27 mouse cellular contexts compared by ENCODE assay signal in genomic region chr10:93129904-93130455, GRCm38 (mm10). TPM values are rescaled to one million over a fixed set of nuclear protein-coding genes. Genes with fewer than 3 reads are reported as not detected.
DNase-seq lines count a peak whose midpoint lies in the region; ATAC-seq and TF ChIP-seq lines count a peak whose summit lies in the region.
"Had no signal": no experiment of that assay in that cellular context is flagged by ENCODE, and none has a peak within 500 bp of the region (broad histone marks: within the 10 kb centered on the region; RNA-seq: fewer than 3 reads in every experiment).

No protein-coding gene starts in this region.

- no peak for TF ChIP-seq CTCF in layer of hippocampus, adult 2 months (conservative IDR thresholded peaks at IDR 0.05)
- no peak for TF ChIP-seq CTCF in olfactory bulb, adult 2 months (IDR thresholded peaks at IDR 0.05; ENCODE audit: insufficient read depth, low read depth, low read length)

- H3K27me3 ChIP-seq in forebrain, embryonic 13.5 days: peaks cover 3% of the 10 kb centered on the region; the same call in 1 of the 2 replicates
- H3K27me3 ChIP-seq: heart, embryonic 12.5 days; hindbrain, embryonic 13.5 days; limb, embryonic 15.5 days; liver, embryonic 13.5 days had no signal

- no peak for TF ChIP-seq POLR2A in olfactory bulb, adult 2 months (IDR thresholded peaks at IDR 0.05; ENCODE audit: insufficient read depth, low read depth, low read length)

- 28% methylated on average over 9 of the region's 9 CpGs for WGBS in forebrain, embryonic 13.5 days
- WGBS in olfactory bulb, adult 2 months: 31% methylated on average over 9 of the region's 9 CpGs

- H3K4me1 ChIP-seq in forebrain, embryonic 13.5 days: peaks cover 12% of the 10 kb centered on the region
- peaks cover 8% of the 10 kb centered on the region for H3K4me1 ChIP-seq in olfactory bulb, adult 2 months (ENCODE audit: control insufficient read depth, insufficient read depth, low read length)
- H3K4me1 ChIP-seq: heart, embryonic 12.5 days; hindbrain, embryonic 13.5 days; limb, embryonic 10.5 days; limb, embryonic 15.5 days had no signal

- DNase-seq in layer of hippocampus, adult 2 months (ENCODE audit: low spot score in 2 of 2): no peak
- no peak for DNase-seq in layer of hippocampus, adult 18-20 months (ENCODE audit: low spot score in 2 of 2)
- peak; percentile 68 for DNase-seq in brain, embryonic 18.5 days (ENCODE audit: low read depth, low spot score)
- DNase-seq in heart, adult 8-10 months (ENCODE audit: low spot score): no peak
- DNase-seq: adrenal gland, adult 8-10 months; cerebellum, adult 11 months; cerebellum, adult 9-10 months; cerebellum, postnatal 36 days; gastrocnemius, postnatal 25 days; heart, postnatal 4 days; kidney, adult 9 months; kidney, postnatal 14 days; liver, embryonic 13.5 days; lung, adult 18-20 months; thymus, postnatal 14 days had no signal

- H3K36me3 ChIP-seq in forebrain, embryonic 13.5 days (ENCODE audit: poor library complexity, severe bottlenecking): no peaks in the 10 kb centered on the region
- H3K36me3 ChIP-seq: heart, embryonic 12.5 days; hindbrain, embryonic 13.5 days; limb, embryonic 10.5 days; limb, embryonic 15.5 days; liver, embryonic 13.5 days had no signal

- H3K27ac ChIP-seq in layer of hippocampus, adult 2 months: peak overlapping the region; percentile 88
- peak overlapping the region; percentile 62 for H3K27ac ChIP-seq in forebrain, embryonic 13.5 days
- peak overlapping the region; percentile 80; the same call in 1 of the 2 replicates for H3K27ac ChIP-seq in olfactory bulb, adult 2 months (ENCODE audit: insufficient read depth, low read depth, low read length)
- H3K27ac ChIP-seq: limb, embryonic 10.5 days; limb, embryonic 15.5 days; liver, embryonic 13.5 days; macrophage had no signal

- H3K9me3 ChIP-seq in forebrain, embryonic 13.5 days (replicated peaks): no peaks in the 10 kb centered on the region
- H3K9me3 ChIP-seq: G1E; heart, embryonic 12.5 days; hindbrain, embryonic 13.5 days; limb, embryonic 10.5 days; limb, embryonic 15.5 days; liver, embryonic 13.5 days had no signal

- no peak overlapping the region for H3K9ac ChIP-seq in forebrain, embryonic 13.5 days
- H3K9ac ChIP-seq: heart, embryonic 12.5 days; hindbrain, embryonic 13.5 days; limb, embryonic 15.5 days; liver, embryonic 13.5 days had no signal

- no peak overlapping the region for H3K4me3 ChIP-seq in layer of hippocampus, adult 2 months
- no peak overlapping the region for H3K4me3 ChIP-seq in forebrain, embryonic 13.5 days
- no peak overlapping the region for H3K4me3 ChIP-seq in olfactory bulb, adult 2 months (ENCODE audit: insufficient read depth, low read depth, low read length)
- H3K4me3 ChIP-seq: heart, embryonic 12.5 days; hindbrain, embryonic 13.5 days; limb, embryonic 10.5 days; limb, embryonic 15.5 days; liver, embryonic 13.5 days had no signal

- no peak overlapping the region for H3K4me2 ChIP-seq in forebrain, embryonic 13.5 days
- H3K4me2 ChIP-seq: heart, embryonic 12.5 days; hindbrain, embryonic 13.5 days; limb, embryonic 15.5 days; liver, embryonic 13.5 days had no signal

- peak; percentile 45; the same call in 1 of the 2 replicates for ATAC-seq in forebrain, embryonic 13.5 days
- no peak for ATAC-seq in frontal cortex, adult (ENCODE audit: low TSS enrichment)
- ATAC-seq: intestine, postnatal 0 days; lung, postnatal 0 days had no signal

RNA-seq across cellular contexts. Expression of gene Cdk17, which starts 30.7 kb away (rescaled TPM):
- total RNA-seq in layer of hippocampus, adult 2 months (2021): 100 to 1,000 TPM; 206 to 219 TPM
- 100 to 1,000 TPM; 216 to 230 TPM for total RNA-seq in layer of hippocampus, adult 18-20 months (2021)
- 36.9 and 39.3 TPM in 2 replicates for polyA plus RNA-seq in forebrain, embryonic 13.5 days (2015; fragmentation: Nextera tagmentation; extraction: Ambion mirVana)
- 158 TPM in 1 of 2 replicates, not detected in the other for polyA plus RNA-seq in olfactory bulb, adult 2 months (2012; ENCODE audit: insufficient read depth, insufficient read length, low replicate concordance, missing spikeins)
- 10 to 100 TPM; 12.3 to 18.1 (median 16.0) TPM for total RNA-seq in heart, adult 8-10 months (2022)

RNA-seq across cellular contexts. Expression of gene Cfap54, which starts 48.6 kb away (rescaled TPM):
- 10 to 100 TPM; 20.7 to 22.9 TPM for total RNA-seq in layer of hippocampus, adult 2 months (2021)
- 10 to 100 TPM; 15.9 to 18.9 TPM for total RNA-seq in layer of hippocampus, adult 18-20 months (2021)
- 1.6 and 2.3 TPM in 2 replicates for polyA plus RNA-seq in forebrain, embryonic 13.5 days (2015; fragmentation: Nextera tagmentation; extraction: Ambion mirVana)
- not detected in 2 replicates for polyA plus RNA-seq in olfactory bulb, adult 2 months (2012; ENCODE audit: insufficient read depth, insufficient read length, low replicate concordance, missing spikeins)
- total RNA-seq in heart, adult 8-10 months (2022): under 1 TPM; 0.52 to 1.00 (median 0.70) TPM
- polyA plus RNA-seq: embryonic facial prominence, embryonic 11.5 days; intestine, postnatal 0 days; macrophage had no signal

Comparison
In these comparisons a context has a peak if more than half of its experiments do, and no peak if none do; other contexts are left out.
1. RNA of gene Cdk17, which starts 30.7 kb away (total RNA-seq): 216 to 230 TPM in layer of hippocampus, adult 18-20 months and 206 to 219 TPM in layer of hippocampus, adult 2 months; 12.3 to 18.1 TPM in heart, adult 8-10 months; every median in the first group is over 10 times any median in the second.
2. RNA of gene Cfap54, which starts 48.6 kb away (total RNA-seq): 20.7 to 22.9 TPM in layer of hippocampus, adult 2 months and 15.9 to 18.9 TPM in layer of hippocampus, adult 18-20 months; 0.52 to 1.00 TPM in heart, adult 8-10 months; every median in the first group is over 4 times any median in the second.
3. Peak in every context shown above with its lines, with median percentiles within 50 percentile points of each other: H3K27ac ChIP-seq.